Mouse (Mus musculus) right cerebral cortex, adult 18-20 months (tissue): Measurements from ENCODE around the gene Rnf43.

Source experiments
- DNase-seq: peaks from one replicate; pipeline ENCODE4 v3.0.0; 2022; ENCODE audit warnings: mixed read lengths

The Rnf43 gene

GRCm38 (mm10) chr11:87761806-87762701 lies 99.5 kb downstream of the Rnf43 start:
- peak; percentile 42 for DNase-seq

- peak; percentile 46 for DNase-seq
Observed at GRCm38 (mm10) chr11:87762702-87763385, 100.3 kb downstream of the Rnf43 start.

GRCm38 (mm10) chr11:87763511-87763987 lies 101.0 kb downstream of the Rnf43 start:
- DNase-seq = peak; percentile 92

GRCm38 (mm10) chr11:87763988-87764876 lies 101.7 kb downstream of the Rnf43 start:
- DNase-seq = peak; percentile 61

GRCm38 (mm10) chr11:87768745-87769144 lies 106.2 kb downstream of the Rnf43 start:
- DNase-seq = no peak

- peak; percentile 63 for DNase-seq
Observed at GRCm38 (mm10) chr11:87770989-87771388, 108.5 kb downstream of the Rnf43 start.

GRCm38 (mm10) chr11:87772354-87772753 lies 109.8 kb downstream of the Rnf43 start:
- DNase-seq = no peak

GRCm38 (mm10) chr11:87778100-87778765 lies 115.7 kb downstream of the Rnf43 start:
- peak; percentile 69 for DNase-seq

GRCm38 (mm10) chr11:87778915-87779314 lies 116.4 kb downstream of the Rnf43 start:
- no peak for DNase-seq

GRCm38 (mm10) chr11:87779392-87779791 lies 116.9 kb downstream of the Rnf43 start:
- DNase-seq = no peak

- DNase-seq = no peak
Observed at GRCm38 (mm10) chr11:87780130-87780529, 117.6 kb downstream of the Rnf43 start.
